Mouse (Mus musculus) adipocyte (in vitro differentiated cells): ENCODE data around the gene Eif2s1.

ENCODE experiments used
- DNase-seq: peaks from one replicate; pipeline ENCODE4 v3.0.0-alpha.2; 2016; ENCODE audit warnings: low spot score

Eif2s1 gene

DNA sequence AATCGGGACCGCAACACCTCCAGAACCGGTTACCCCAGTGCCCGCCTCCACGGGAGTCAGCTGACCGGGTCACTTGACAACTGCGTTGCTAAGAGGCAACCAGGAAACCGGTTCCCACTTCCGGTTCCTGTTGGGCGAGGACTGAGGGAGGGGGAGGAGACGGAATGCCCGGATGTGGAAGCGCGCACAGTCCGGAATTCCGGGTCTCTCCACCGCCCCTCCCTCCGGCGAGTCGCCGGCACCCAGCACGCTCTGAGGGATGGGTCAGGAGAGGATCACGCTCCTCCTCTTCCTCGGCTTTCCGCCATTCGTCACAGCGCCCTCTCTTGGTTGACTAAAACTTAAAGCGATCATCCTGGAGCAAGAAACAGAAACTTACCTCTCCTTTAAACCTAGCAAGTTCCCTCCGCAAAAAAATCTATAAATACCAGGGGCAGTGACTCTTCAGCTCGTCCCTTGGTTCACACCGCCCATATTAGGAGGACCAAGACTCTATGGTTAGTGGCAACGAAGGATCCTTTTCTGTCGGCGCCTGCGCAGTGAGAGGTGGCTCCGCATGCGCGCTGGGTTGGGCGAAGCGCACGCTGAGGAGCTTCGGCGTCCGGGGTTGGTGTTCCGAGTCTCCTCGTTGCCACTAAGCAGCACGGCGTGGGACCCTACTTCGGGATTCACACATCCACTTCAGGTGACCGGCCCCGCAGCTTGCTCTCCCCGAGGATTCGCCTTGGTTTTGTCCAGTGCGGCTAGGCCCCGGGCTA is at the start of gene Eif2s1, which contains the start of gene Atp6v1d:
Gene Eif2s1, plus strand, starts transcription at position 324 of the 758 bp plus-strand sequence.
Gene Atp6v1d, minus strand, starts transcription at position 143 of the 758 bp plus-strand sequence.
- peak; percentile 99 for DNase-seq

- no peak for DNase-seq
Observed at GRCm38 (mm10) chr12:78814437-78814836, 47.2 kb upstream of the Eif2s1 start.

DNA sequence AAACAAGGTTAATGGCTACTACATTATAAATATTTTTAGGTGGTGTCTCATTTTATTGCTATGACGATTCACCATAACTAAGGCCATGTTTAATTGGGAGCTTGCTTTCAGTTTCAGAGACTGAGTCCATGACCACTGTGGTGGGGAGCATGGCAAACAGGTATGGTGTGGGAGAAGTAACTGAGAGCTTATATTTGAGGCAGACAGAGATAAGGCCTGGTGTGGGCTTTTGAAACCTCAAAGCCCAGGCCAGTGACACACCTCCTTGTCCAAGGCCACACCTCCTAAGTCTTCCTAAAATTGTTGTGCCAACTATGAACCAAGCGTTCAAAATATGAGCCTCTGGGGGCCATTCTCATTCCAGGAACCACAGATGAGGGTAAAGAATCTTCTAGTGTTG is 27.1 kb upstream of the Eif2s1 start:
- DNase-seq: no peak

DNA sequence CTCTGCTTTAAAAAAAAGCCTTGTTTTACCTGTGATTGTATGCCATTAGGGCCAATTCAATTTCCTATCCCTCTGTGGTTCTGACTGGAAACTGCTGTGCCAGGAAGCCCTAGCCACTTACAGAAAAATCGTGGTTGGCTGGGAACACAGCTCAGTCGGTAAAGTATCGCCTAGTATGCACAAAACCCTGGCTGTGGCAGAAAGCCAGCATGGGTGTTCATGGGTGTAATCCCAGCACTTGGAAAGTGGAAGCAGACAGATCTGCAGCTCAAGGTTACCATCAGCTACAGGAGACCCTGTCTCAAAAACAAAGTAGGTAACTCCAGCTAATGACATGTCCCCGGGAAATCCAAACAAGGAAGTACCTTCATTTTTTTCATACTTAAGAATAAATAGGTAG is 21.7 kb upstream of the Eif2s1 start:
- DNase-seq: no peak

DNA sequence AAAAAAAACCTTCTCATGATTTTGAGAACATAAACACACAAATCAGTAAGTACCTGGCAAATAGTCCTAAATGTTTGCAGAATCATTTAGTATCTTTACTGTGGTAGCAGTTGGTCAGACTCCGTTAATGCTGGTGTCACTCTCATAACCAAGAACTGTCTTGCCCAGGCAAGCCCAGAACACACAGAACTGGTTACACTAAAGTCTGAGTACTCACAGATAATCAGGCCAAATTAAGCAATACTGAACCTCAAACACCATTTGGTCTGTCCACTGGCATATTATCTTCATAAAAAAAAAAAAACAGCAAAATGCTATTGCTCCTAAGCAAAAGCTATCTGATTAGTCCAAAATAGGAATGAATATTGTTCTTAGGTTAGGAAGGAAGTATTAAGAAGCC is 19.2 kb upstream of the Eif2s1 start:
- no peak for DNase-seq

DNA sequence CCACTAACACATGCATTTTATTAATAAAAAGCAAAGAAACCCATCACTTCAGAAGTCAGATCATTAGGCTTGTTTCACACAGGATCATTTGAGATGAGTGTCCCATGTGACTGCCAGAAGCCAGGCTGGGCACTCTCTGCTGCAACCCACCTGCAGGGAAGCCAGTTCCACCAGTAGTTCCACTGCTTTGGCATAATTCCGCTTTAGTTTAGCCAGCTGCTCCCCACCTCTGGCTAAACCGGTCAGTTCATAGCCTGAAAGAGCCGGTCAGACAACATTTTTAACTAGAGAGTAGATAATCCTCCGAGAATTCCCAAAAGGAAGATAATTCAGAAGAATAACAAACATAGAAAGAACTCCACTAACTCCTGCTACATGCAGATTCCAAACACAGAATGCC is 13.4 kb upstream of the Eif2s1 start:
- no peak for DNase-seq

GRCm38 (mm10) chr12:78860921-78861495 is 611 bp upstream of the Eif2s1 start:
- DNase-seq: no peak

DNA sequence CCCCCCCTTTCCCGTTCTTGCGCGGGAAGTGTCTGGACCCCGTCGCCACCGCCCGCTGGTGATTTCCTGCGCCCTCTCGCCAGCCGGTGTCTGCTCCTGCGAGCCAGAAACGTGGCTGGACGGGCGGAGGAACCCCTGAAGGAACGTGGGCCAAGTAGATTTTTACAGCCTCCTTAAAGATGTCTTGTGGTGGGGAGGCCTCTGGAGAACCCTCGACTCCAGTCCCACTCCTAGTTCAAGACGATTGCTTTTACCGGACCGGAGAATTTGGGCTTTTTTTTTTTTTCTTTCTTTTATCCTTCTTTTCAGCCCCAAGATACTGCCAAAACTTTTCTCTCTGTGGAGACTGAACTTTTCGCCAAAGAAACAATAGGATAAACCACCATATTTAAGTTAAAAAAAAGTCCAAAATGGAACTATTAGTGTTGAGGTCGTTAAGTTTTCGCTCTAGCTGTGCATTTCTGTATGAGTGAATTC is 673 bp downstream of the Eif2s1 start:
- DNase-seq: no peak

DNA sequence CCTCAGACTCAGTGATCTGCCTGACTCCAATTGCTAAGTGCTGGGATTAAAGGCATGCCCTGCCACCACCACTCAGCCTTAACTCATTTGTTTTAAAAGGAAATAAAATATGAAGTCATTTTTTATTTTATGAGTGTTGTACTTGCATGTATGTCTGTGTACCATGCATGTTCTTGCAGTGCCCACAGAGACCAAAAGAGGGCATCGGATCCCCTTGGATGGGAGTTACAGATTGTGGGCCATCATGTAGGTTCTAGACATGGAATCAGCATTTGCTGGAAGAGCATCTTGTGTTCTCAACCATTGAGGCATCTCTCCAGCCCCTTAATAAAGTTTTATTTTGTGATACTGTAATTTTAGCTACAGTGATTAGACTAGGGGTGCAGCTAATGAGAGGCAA is 3.8 kb downstream of the Eif2s1 start:
- no peak for DNase-seq

DNA sequence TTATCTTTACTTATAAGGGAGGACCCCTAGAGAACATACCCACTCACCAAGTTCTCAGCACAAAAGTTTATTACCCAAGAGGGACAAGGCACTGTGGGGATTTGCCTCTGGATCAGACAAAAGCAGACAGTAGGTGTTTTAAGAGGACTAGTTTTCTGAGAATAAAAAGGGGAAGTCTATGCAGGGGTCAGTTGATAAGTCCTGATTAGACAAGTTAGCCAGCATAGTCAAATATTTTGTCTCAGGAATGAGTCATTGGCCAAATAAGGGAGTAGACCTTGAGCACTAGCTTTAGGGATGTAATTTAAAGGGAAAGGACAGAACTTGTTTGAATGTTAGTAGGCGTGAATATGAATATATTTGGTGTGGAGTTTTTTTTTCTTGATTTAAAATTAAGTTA is 6.5 kb downstream of the Eif2s1 start:
- no peak for DNase-seq

DNA sequence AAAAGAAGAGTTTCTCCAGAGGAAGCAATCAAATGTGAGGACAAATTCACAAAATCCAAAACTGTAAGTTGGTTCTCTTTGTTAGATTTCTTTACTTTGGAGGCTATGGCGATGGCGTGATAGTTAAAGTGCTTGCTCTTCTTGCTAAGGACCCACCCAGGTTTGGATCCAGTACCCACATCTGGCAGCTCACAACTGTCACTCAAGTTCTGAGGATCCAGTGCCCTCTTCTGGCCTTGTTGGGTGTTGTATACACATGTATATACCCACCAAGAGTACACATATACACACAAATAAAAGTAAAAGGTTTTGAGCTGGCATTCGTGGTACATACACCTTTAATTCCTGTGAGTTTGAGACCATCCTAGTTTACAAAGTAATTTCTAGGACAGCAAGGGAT is 13.0 kb downstream of the Eif2s1 start:
- no peak for DNase-seq

GRCm38 (mm10) chr12:78890062-78890461 is 28.4 kb downstream of the Eif2s1 start:
- no peak for DNase-seq

- DNase-seq: no peak
Observed at GRCm38 (mm10) chr12:78891149-78891548, 29.5 kb downstream of the Eif2s1 start.

- DNase-seq: no peak
Observed at GRCm38 (mm10) chr12:78897861-78898260, 36.2 kb downstream of the Eif2s1 start.

- no peak for DNase-seq
Observed at GRCm38 (mm10) chr12:78901467-78901866, 39.8 kb downstream of the Eif2s1 start.

GRCm38 (mm10) chr12:78903313-78903712 is 41.7 kb downstream of the Eif2s1 start:
- no peak for DNase-seq

DNA sequence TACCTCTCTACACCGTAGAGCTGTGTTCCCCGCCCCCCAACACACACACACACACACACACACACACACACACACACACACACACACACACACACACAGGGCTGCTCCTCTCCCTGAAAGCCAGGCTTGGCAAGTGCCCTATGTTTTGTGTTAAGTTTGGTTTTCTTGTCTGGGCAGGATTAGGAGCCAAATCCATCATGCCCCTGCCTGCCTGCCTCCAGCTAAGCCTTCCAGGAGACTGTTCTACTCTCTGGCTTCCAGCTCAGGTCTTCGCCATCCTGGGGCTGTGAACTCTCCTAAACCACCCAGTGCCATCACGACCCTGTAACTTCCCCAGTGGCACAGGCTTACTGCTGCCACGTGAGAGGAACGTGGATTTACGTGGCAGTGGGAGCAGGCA is 42.9 kb downstream of the Eif2s1 start:
- no peak for DNase-seq

DNA sequence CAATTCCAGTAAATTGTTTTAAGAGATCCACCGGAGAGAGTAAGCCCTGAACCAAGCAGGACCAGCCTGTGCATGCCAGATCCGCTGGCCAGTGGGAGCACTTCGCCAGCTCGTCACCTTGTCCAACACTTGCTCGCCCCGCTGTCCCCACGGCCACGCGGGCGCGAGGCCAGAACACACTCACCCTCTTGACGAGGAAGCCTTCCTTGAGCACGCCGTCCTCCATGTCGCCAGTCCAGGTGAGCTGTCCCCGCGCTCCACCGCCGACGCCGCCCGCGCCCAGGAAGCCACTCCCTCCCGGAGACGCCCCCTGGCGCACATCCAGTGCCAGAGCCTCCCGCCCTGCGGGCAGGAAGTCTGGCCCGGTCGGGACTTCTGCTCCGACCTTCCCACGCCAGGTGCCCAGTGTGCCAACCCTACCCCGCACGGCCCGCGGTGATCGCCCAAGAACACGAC is 45.1 kb downstream of the Eif2s1 start, which contains the start of gene Plek2:
Gene Plek2, minus strand, starts transcription at position 258 of the 456 bp plus-strand sequence.
- no peak for DNase-seq

DNA sequence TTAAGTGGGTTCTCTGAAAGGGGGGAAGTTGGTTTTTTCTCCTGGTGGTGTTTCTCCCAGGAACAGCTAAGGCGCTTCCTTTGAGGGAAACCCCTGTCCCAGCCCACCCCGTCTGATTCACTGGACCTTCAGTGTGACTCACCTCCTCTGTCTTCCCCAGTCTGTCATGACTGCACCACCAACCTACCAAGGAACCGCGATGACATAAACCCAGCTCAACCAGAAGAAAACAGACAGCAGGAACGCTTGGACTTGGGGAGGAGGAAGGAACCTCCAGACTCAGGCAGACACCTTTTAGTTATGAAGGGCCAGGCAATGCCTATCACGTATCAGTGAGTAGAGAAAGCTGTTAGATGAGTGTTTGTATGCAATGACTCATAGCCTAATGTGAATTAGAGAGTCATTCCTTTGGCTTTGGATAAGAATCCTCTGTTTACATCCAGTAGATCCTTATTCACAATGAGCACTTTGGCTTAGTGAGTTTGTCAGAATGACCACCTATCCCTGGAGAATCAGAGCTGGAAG is 46.5 kb downstream of the Eif2s1 start:
- no peak for DNase-seq

- DNase-seq: no peak
Observed at GRCm38 (mm10) chr12:78910684-78911461, 49.3 kb downstream of the Eif2s1 start.

GRCm38 (mm10) chr12:78911707-78912417 is 50.2 kb downstream of the Eif2s1 start:
- no peak for DNase-seq

- no peak for DNase-seq
Observed at GRCm38 (mm10) chr12:78914458-78914857, 52.8 kb downstream of the Eif2s1 start.
